Mouse (Mus musculus): ENCODE measurements around the gene Scel.
"Not testable (repeated sequence)": the region's sequence is repeated elsewhere in the genome, so short reads cannot be mapped to it uniquely, and the experiment has no call there.

Gene Scel

GRCm38 (mm10) chr14:103512802-103513472, at the start of gene Scel:
Scel (plus strand) TSS chr14:103513342.
- peak; percentile 57 for DNase-seq

GRCm38 (mm10) chr14:103468691-103469463, 44.3 kb upstream of the Scel start:
- DNase-seq: no peak

GRCm38 (mm10) chr14:103469464-103470015, 43.6 kb upstream of the Scel start:
- DNase-seq: peak; percentile 15

- DNase-seq: no peak
Measured at GRCm38 (mm10) chr14:103471074-103471778, 41.9 kb upstream of the Scel start.

GRCm38 (mm10) chr14:103471806-103472553, 41.2 kb upstream of the Scel start:
- DNase-seq: no peak

DNA sequence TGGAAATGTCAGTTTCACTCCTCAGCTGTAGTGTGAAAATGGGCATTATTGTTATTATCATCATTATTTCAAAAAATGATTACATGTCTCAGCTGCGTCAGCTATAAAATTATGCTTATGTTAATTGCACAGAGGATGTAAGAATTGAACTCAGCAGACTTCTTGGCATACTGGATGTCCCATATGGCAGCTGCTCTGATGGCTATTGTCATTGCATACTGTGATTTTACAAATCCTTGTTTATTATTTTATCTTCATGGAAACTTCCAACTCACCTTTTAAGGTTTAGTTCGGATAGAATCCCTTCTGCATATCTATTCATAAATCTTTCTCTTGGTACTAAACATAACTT, 40.6 kb upstream of the Scel start:
- DNase-seq: no peak

DNA sequence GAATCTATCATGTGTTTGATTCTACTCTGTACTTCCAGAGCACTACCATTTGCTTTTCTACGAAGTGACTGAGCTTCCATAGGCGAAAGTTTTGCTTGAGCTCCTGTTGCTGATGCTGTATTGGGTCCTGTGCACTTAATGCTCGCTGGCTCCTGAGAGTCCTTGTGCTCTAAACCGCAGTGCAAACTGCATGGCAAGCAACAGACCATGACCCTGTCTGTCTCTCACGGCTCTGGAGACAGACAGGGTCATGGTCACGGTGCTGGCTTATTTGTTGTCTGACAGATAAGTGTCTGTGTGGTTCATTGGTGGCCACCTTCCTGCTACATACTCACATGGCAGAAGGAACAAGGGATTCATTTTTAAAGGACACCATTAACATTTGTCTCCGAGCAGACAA, 37.8 kb upstream of the Scel start:
- no peak for DNase-seq

- not testable (repeated sequence) for DNase-seq
Measured at GRCm38 (mm10) chr14:103476232-103476631, 36.9 kb upstream of the Scel start.

- no peak for DNase-seq
Measured at GRCm38 (mm10) chr14:103477281-103477680, 35.9 kb upstream of the Scel start.

DNA sequence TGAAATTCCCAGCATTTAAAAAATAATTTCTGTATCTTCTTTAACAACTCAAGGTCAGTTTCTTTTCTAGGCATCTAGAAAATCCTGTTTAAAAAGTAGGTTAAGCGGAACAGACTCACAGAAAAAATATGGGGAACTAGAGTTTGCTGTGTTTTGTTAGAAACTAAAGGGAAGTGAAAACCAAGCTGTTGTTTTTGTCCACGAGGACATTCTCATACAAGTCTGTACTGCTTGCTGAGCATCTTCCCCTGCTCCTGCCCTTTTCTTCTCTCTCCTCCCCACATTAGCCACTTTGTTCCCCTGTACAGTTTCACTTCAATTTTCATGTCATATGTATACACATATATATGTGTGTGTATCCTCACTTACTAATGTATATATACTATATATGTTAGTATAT, 35.2 kb upstream of the Scel start:
- DNase-seq: no peak

DNA sequence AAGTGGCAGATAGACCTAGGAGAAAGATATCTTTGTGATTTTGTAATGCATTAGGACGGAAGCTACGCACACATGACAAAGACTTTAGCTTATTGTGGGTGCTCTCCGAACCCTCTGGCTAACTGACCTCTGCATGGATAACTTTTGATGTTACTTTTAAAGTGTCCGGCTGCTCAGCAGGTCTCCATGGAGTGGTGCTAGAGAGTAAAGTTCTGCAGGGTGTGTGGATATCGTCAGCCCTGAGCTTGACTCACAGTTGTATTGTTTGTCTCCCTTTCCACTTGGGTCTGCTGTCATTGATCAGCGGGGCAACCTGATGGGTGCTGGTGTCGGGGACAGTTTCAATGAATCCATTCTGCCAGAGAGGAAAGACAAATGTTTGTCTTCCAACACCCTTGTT, 33.7 kb upstream of the Scel start:
- peak; percentile 18 for DNase-seq

GRCm38 (mm10) chr14:103481514-103481913, 31.6 kb upstream of the Scel start:
- DNase-seq: no peak

- no peak for DNase-seq
Measured at GRCm38 (mm10) chr14:103485671-103486070, 27.5 kb upstream of the Scel start.

DNA sequence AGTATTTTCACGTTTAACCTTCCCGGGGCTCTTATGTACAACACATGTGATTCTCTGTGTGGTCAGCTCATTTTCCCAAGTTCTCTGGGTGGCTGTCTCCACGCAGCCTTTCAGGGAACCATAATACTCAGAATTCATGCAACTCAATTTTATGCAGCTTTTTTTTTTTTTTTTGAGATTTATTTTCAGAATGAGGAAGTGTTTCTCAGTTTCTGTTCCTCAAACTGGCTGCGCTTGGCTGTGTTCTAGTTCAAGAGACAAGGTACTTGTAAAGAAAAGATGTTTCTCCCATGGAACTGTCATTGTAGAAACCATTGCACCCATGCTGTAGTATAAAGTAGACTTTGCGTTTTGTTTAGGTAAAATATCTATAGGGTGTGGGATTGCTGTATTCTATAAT, 26.2 kb upstream of the Scel start:
- no peak for DNase-seq

GRCm38 (mm10) chr14:103488659-103489058, 24.5 kb upstream of the Scel start:
- DNase-seq: no peak

GRCm38 (mm10) chr14:103498199-103498598, 14.9 kb upstream of the Scel start:
- DNase-seq: no peak

DNA sequence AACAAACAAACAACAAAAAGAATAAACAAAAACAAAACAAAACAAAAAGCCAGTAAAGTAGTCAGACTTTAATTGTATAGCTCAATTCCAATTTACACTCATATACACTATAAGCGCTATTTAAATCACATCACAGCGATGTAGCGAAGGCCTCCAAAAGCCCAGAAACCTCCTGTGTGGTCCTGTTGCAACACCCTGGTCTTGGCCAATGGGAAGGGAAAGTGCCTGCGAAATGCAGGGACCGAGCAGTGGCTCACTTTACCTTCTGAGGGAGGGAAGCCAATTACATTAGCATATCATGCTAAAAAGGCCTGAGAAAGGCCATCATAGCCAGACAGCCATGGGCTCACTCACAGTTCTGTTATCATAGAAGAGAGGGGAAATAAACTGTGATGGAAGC, 14.5 kb upstream of the Scel start:
- DNase-seq: no peak

DNA sequence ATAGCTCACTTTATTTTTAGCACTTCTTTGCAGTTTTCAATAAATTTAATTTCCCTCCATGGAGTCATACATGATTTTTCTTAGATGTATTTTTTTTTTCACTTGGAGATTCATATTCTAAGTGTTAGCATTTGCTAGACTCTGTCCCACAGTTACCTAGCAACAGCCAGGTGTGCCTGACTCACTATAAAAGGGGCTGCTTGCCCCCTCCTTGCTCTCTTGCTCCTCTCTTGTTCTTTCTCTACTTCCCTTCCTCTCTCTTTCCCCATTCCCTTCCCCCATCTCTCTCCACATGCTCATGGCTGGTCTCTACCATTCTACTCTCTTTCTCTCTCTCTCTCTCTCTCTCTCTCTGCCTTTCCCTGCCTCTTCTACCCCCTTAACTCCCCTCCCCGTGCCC, 14.1 kb upstream of the Scel start:
- DNase-seq: no peak

DNA sequence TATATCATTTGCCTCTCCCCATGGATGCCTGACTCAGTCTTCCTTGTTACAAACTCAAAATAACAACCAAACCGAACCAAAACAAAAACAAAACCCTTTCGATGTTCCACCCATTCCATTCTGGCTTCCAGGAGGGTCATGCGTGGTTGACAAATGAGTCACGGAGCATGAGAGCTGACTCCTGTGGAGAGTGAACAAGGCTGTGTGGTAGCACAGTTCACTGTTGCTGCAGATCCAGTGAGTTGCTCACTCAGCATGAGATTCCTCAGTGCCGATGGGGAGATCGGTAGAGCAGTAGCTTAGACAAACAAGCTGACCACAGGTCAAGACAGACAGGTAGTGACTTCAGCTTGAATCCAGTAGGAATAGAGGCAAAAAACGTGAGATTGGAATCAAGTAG, 12.8 kb upstream of the Scel start:
- no peak for DNase-seq

DNA sequence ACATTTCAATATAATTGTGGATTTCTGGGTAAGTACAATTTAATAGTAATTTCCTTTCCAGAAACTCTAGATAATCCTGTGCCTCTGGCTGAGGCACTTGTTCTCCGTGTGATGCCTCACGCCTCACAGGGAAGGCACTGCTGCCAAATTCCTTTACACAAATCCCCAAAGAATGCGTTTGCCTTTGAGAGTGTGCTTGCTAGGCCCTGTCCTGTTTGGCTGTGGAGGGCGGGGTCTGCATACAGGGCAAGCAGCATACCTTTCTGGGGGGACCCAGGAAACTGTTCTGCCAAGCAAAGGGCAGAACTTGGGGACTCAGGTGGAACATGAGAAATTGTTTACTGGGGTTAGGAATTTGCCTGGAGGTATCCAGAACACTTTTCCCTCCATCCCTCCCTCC, 12.2 kb upstream of the Scel start:
- peak; percentile 18 for DNase-seq

- DNase-seq: peak; percentile 16
Measured at GRCm38 (mm10) chr14:103504514-103504913, 8.6 kb upstream of the Scel start.

GRCm38 (mm10) chr14:103509544-103509943, 3.6 kb upstream of the Scel start:
- no peak for DNase-seq

GRCm38 (mm10) chr14:103513473-103513811, 300 bp downstream of the Scel start:
- DNase-seq: no peak

Measured in kidney, postnatal 10 days (tissue).